Mouse (Mus musculus) G1E (cell line): Measurements from ENCODE around the gene Ntmt1.

Experiments
- CTCF ChIP-seq: IDR thresholded peaks from 2 replicates; pipeline ENCODE4 v1.5.1; 2012; ENCODE audit warnings: low read depth, low read length, inconsistent platforms, mixed read lengths
- TAL1 ChIP-seq: conservative IDR thresholded peaks from 2 replicates; pipeline ENCODE4 v1.6.1; 2012; ENCODE audit warnings: low read depth, low read length, inconsistent platforms, mixed read lengths

DNA sequence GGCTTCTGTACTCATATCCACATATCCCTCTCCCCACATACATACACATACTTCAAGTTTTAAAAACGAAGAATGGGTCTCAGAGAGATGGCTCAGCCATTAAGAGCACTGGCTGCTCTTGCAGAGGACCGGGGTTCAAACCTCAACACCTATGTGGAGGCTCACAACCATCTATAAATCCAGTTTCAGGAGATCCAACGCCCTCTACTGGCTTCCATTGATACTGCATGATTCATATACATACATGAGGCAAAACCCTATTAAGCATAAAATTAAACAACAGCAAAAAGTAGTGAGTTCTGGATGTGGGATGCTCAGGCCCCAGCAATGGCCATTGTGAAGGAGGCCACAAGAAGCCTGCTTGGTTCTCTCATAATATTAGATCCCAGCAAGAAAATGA is 31.7 kb upstream of the Ntmt1 start:
- TF ChIP-seq TAL1 = no peak
- TF ChIP-seq CTCF = 0 out of 2 replicates have a peak, but pooled peaks have one; percentile 15
